Mouse (Mus musculus): Measurements from ENCODE around the gene Cyp2ab1. TPM values are rescaled to one million over a fixed set of nuclear protein-coding genes. Genes with fewer than 3 reads are reported as not detected.
"Not testable (repeated sequence)": the region's sequence is repeated elsewhere in the genome, so short reads cannot be mapped to it uniquely, and the experiment has no call there.

Cyp2ab1 gene
- total RNA-seq (2021): not detected in 2 replicates
- long read RNA-seq: 0 reads

GRCm38 (mm10) chr16:20325286-20325685 lies at the start of gene Cyp2ab1:
Cyp2ab1 (minus strand) TSS chr16:20325404.
- no peak for DNase-seq

- no peak for DNase-seq
Observed at GRCm38 (mm10) chr16:20371731-20372130, 46.5 kb upstream of the Cyp2ab1 start.

- no peak for DNase-seq
Observed at GRCm38 (mm10) chr16:20368221-20368620, 43.0 kb upstream of the Cyp2ab1 start.

- DNase-seq: no peak
Observed at GRCm38 (mm10) chr16:20362121-20362520, 36.9 kb upstream of the Cyp2ab1 start.

GRCm38 (mm10) chr16:20361496-20361895 lies 36.3 kb upstream of the Cyp2ab1 start:
- DNase-seq: not testable (repeated sequence)

GRCm38 (mm10) chr16:20359643-20360295 lies 34.6 kb upstream of the Cyp2ab1 start:
- DNase-seq: no peak

GRCm38 (mm10) chr16:20357837-20358236 lies 32.6 kb upstream of the Cyp2ab1 start:
- no peak for DNase-seq

- DNase-seq: no peak
Observed at GRCm38 (mm10) chr16:20354762-20355161, 29.6 kb upstream of the Cyp2ab1 start.

GRCm38 (mm10) chr16:20354011-20354410 lies 28.8 kb upstream of the Cyp2ab1 start:
- DNase-seq: no peak

- no peak for DNase-seq
Observed at GRCm38 (mm10) chr16:20345464-20345863, 20.3 kb upstream of the Cyp2ab1 start.

GRCm38 (mm10) chr16:20338616-20339015 lies 13.4 kb upstream of the Cyp2ab1 start:
- no peak for DNase-seq

GRCm38 (mm10) chr16:20334918-20335317 lies 9.7 kb upstream of the Cyp2ab1 start:
- no peak for DNase-seq

- DNase-seq: no peak
Observed at GRCm38 (mm10) chr16:20328306-20328705, 3.1 kb upstream of the Cyp2ab1 start.

GRCm38 (mm10) chr16:20323907-20324306 lies 1.3 kb downstream of the Cyp2ab1 start:
- DNase-seq: no peak

GRCm38 (mm10) chr16:20322274-20322673 lies 2.9 kb downstream of the Cyp2ab1 start:
- no peak for DNase-seq

- no peak for DNase-seq
Observed at GRCm38 (mm10) chr16:20316770-20317169, 8.4 kb downstream of the Cyp2ab1 start.

GRCm38 (mm10) chr16:20315266-20315665 lies 9.9 kb downstream of the Cyp2ab1 start:
- no peak for DNase-seq

- DNase-seq: no peak
Observed at GRCm38 (mm10) chr16:20312272-20312671, 12.9 kb downstream of the Cyp2ab1 start.

GRCm38 (mm10) chr16:20301770-20302649 lies 23.2 kb downstream of the Cyp2ab1 start, which contains the start of gene Parl:
Parl (minus strand) TSS chr16:20302387.
- peak; percentile 82 for DNase-seq

GRCm38 (mm10) chr16:20300076-20300475 lies 25.1 kb downstream of the Cyp2ab1 start:
- no peak for DNase-seq

- no peak for DNase-seq
Observed at GRCm38 (mm10) chr16:20280238-20280637, 45.0 kb downstream of the Cyp2ab1 start.

- no peak for DNase-seq
Observed at GRCm38 (mm10) chr16:20279395-20279794, 45.8 kb downstream of the Cyp2ab1 start.

GRCm38 (mm10) chr16:20272994-20273393 lies 52.2 kb downstream of the Cyp2ab1 start:
- DNase-seq: no peak
